Mouse (Mus musculus): ENCODE results near the gene Acsm1. TPM values are rescaled to one million over a fixed set of nuclear protein-coding genes. Genes with fewer than 3 reads are reported as not detected.

The Acsm1 gene
- total and polyA plus RNA-seq, 2 experiments from 2014 or later, result not detected

DNA sequence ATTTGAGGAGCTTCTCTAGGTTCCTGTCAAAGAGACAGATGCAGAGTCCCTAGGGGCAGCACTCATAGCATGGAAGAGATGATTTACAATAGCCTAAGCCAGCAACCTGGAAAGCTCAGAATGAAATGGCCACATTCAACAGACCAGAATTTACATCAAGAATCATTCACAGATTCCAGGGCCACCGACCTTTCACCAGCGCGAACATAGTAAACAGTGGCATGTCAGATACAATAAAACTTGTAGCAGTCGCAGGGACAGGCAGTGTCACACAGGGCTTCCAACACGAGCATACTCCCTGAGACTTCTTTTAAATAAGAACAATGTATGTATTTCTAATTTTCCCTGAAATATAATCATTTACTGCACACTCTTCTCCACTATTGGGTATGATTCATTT lies 63.6 kb downstream of the Acsm1 start:
- no peak for TF ChIP-seq CTCF (IDR thresholded peaks at IDR 0.05; ENCODE audit: low read depth)
- no peaks in the 10 kb centered on the region for H3K36me3 ChIP-seq (ENCODE audit: insufficient read depth, low read length)
- no peak overlapping the region for H3K4me3 ChIP-seq (ENCODE audit: low read length)
- DNase-seq (ENCODE audit: low spot score) (no peak), ATAC-seq (no peak)
- 75% methylated on average over 5 of the region's 5 CpGs for WGBS
- no peaks in the 10 kb centered on the region for H3K27me3 ChIP-seq (ENCODE audit: insufficient read depth, low read length)
- no peak overlapping the region for H3K4me2 ChIP-seq (ENCODE audit: low read depth, low read length)
- H3K9ac ChIP-seq (replicated peaks; ENCODE audit: low read length), result no peak overlapping the region
- H3K9me3 ChIP-seq (ENCODE audit: low read length), result no peaks in the 10 kb centered on the region
- no peak overlapping the region for H3K27ac ChIP-seq
- no peaks in the 10 kb centered on the region for H3K4me1 ChIP-seq (ENCODE audit: insufficient read depth, low read length)

GRCm38 (mm10) chr7:119670925-119671324 lies 64.1 kb downstream of the Acsm1 start:
- no peak overlapping the region for H3K27ac ChIP-seq
- peak; percentile 11 for DNase-seq (ENCODE audit: low spot score)
- no peaks in the 10 kb centered on the region for H3K4me1 ChIP-seq (ENCODE audit: insufficient read depth, low read length)
- no peak overlapping the region for H3K9ac ChIP-seq (replicated peaks; ENCODE audit: low read length)
- 42% methylated on average over 6 of the region's 6 CpGs for WGBS
- H3K4me3 ChIP-seq (ENCODE audit: low read length), result no peak overlapping the region
- H3K9me3 ChIP-seq (ENCODE audit: low read length), result no peaks in the 10 kb centered on the region
- H3K36me3 ChIP-seq (ENCODE audit: insufficient read depth, low read length), result no peaks in the 10 kb centered on the region
- peak; percentile 50 for TF ChIP-seq CTCF (IDR thresholded peaks at IDR 0.05; ENCODE audit: low read depth)
- H3K4me2 ChIP-seq (ENCODE audit: low read depth, low read length), result no peak overlapping the region
- H3K27me3 ChIP-seq (ENCODE audit: insufficient read depth, low read length), result no peaks in the 10 kb centered on the region
- ATAC-seq, result no peak

- no peak overlapping the region for H3K9ac ChIP-seq (replicated peaks; ENCODE audit: low read length)
- no peaks in the 10 kb centered on the region for H3K9me3 ChIP-seq (ENCODE audit: low read length)
- H3K27me3 ChIP-seq (ENCODE audit: insufficient read depth, low read length), result no peaks in the 10 kb centered on the region
- H3K4me2 ChIP-seq (ENCODE audit: low read depth, low read length), result no peak overlapping the region
- H3K36me3 ChIP-seq (ENCODE audit: insufficient read depth, low read length), result no peaks in the 10 kb centered on the region
- H3K4me3 ChIP-seq (ENCODE audit: low read length), result no peak overlapping the region
- ATAC-seq (peak; percentile 85), DNase-seq (ENCODE audit: low spot score) (peak; percentile 75)
- no peak overlapping the region for H3K27ac ChIP-seq
- 18% methylated on average over 6 of the region's 6 CpGs for WGBS
- TF ChIP-seq CTCF (IDR thresholded peaks at IDR 0.05; ENCODE audit: low read depth), result peak; percentile 92
- H3K4me1 ChIP-seq (ENCODE audit: insufficient read depth, low read length), result no peaks in the 10 kb centered on the region
These were observed 66.6 kb downstream of the Acsm1 start for GRCm38 (mm10) chr7:119673465-119673864.

- Histone ChIP-seq H3K9ac (replicated peaks; ENCODE audit: low read length) (no peak overlapping the region), H3K4me1 (ENCODE audit: insufficient read depth, low read length) (no peaks in the 10 kb centered on the region), H3K4me3 (ENCODE audit: low read length) (no peak overlapping the region), H3K27ac (no peak overlapping the region), H3K27me3 (ENCODE audit: insufficient read depth, low read length) (no peaks in the 10 kb centered on the region), H3K4me2 (ENCODE audit: low read depth, low read length) (no peak overlapping the region), H3K9me3 (ENCODE audit: low read length) (no peaks in the 10 kb centered on the region), H3K36me3 (ENCODE audit: insufficient read depth, low read length) (no peaks in the 10 kb centered on the region)
- DNase-seq (ENCODE audit: low spot score) (no peak), ATAC-seq (no peak)
- TF ChIP-seq CTCF (IDR thresholded peaks at IDR 0.05; ENCODE audit: low read depth), result no peak
- WGBS, result 59% methylated on average over 8 of the region's 8 CpGs
These were observed 73.3 kb downstream of the Acsm1 start for GRCm38 (mm10) chr7:119680107-119680506.

DNA sequence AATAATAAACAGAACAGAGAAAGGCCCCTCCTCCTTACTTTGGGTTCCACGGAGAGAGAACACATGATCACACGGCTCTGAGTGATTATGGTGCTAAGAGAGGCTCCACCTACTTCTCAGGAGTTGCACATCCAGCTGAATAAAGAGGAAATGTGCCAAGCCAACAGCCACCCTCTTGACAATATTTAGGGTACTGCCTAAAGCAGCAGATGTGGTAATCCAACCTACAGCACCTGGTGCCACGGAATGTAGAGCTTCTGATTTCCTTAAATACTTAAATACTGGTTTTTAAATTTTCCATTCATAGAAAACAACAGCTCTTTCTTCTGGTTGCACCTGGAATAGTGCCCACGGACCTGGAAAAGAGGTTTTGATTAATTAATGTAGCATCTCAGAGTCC lies 75.9 kb downstream of the Acsm1 start:
- no peak overlapping the region for H3K4me2 ChIP-seq (ENCODE audit: low read depth, low read length)
- no peak for ATAC-seq
- H3K9me3 ChIP-seq (ENCODE audit: low read length), result no peaks in the 10 kb centered on the region
- no peak overlapping the region for H3K27ac ChIP-seq
- no peaks in the 10 kb centered on the region for H3K4me1 ChIP-seq (ENCODE audit: insufficient read depth, low read length)
- no peak overlapping the region for H3K4me3 ChIP-seq (ENCODE audit: low read length)
- no peaks in the 10 kb centered on the region for H3K36me3 ChIP-seq (ENCODE audit: insufficient read depth, low read length)
- no peak overlapping the region for H3K9ac ChIP-seq (replicated peaks; ENCODE audit: low read length)
- TF ChIP-seq CTCF (IDR thresholded peaks at IDR 0.05; ENCODE audit: low read depth), result no peak
- H3K27me3 ChIP-seq (ENCODE audit: insufficient read depth, low read length), result no peaks in the 10 kb centered on the region
- no peak for DNase-seq (ENCODE audit: low spot score)
- 73% methylated on average over 4 of the region's 4 CpGs for WGBS

DNA sequence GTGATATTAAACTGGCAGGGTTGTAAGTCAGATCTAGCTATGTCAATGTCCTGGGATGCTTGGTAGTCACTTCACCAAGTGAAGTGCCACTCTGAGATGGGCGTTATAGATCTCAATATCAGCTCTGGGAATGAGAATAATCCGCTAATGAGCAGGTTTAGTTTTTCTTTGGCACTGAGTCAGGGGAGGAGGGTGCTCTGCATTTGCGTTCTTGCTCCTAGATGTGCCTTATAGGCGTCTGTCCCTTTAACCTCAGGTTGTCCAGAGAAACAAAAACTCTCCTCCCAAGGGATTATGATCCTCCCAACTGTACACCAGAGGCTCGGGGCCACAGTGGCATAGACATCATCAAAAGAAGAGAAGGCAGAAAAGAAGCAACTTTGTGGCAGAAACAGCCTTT lies 82.9 kb downstream of the Acsm1 start, which contains the start of gene Acsm4:
Acsm4 (plus strand) TSS at position 301 of the 400 bp plus-strand sequence.
- DNase-seq (ENCODE audit: low spot score) (no peak), ATAC-seq (no peak)
- TF ChIP-seq CTCF (IDR thresholded peaks at IDR 0.05; ENCODE audit: low read depth), result no peak
- H3K27ac ChIP-seq, result no peak within 1 kb of the TSS
- no peaks in the 10 kb centered on the region for H3K27me3 ChIP-seq (ENCODE audit: insufficient read depth, low read length)
- no peak within 1 kb of the TSS for H3K4me2 ChIP-seq (ENCODE audit: low read depth, low read length)
- no peaks in the 10 kb centered on the region for H3K36me3 ChIP-seq (ENCODE audit: insufficient read depth, low read length)
- WGBS, result 85% methylated on average over 5 of the region's 5 CpGs
- no peak within 1 kb of the TSS for H3K9ac ChIP-seq (replicated peaks; ENCODE audit: low read length)
- no peak within 1 kb of the TSS for H3K4me3 ChIP-seq (ENCODE audit: low read length)
- no peaks in the 10 kb centered on the region for H3K9me3 ChIP-seq (ENCODE audit: low read length)
- H3K4me1 ChIP-seq (ENCODE audit: insufficient read depth, low read length), result no peaks in the 10 kb centered on the region

GRCm38 (mm10) chr7:119692302-119692701 lies 85.5 kb downstream of the Acsm1 start:
- Histone ChIP-seq H3K27ac (no peak overlapping the region), H3K9ac (replicated peaks; ENCODE audit: low read length) (no peak overlapping the region), H3K4me1 (ENCODE audit: insufficient read depth, low read length) (no peaks in the 10 kb centered on the region), H3K4me3 (ENCODE audit: low read length) (no peak overlapping the region), H3K9me3 (ENCODE audit: low read length) (no peaks in the 10 kb centered on the region), H3K4me2 (ENCODE audit: low read depth, low read length) (no peak overlapping the region), H3K36me3 (ENCODE audit: insufficient read depth, low read length) (no peaks in the 10 kb centered on the region), H3K27me3 (ENCODE audit: insufficient read depth, low read length) (no peaks in the 10 kb centered on the region)
- no peak for TF ChIP-seq CTCF (IDR thresholded peaks at IDR 0.05; ENCODE audit: low read depth)
- ATAC-seq (no peak), DNase-seq (ENCODE audit: low spot score) (no peak)
- 82% methylated on average over 4 of the region's 4 CpGs for WGBS

All from hindbrain, postnatal 0 days (tissue).